Mouse (Mus musculus) brown adipose tissue, adult 24 weeks (tissue): ENCODE data around the gene Prr7. TPM values are rescaled to one million over a fixed set of nuclear protein-coding genes. Genes with fewer than 3 reads are reported as not detected.

ENCODE experiments used
- H3K27ac ChIP-seq: fragments of 200-500 bp; replicated peaks from 2 replicates; pipeline ENCODE4 v1.5.1; 2012; ENCODE audit warnings: low read depth, mild to moderate bottlenecking, low read length
- H3K4me1 ChIP-seq: fragments of 200-500 bp; 2 replicates; pipeline ENCODE4 v1.6.1; 2012; ENCODE audit warnings: low read length, mixed read lengths; ENCODE audit not compliant: control insufficient read depth, insufficient read depth, insufficient read length
- H3K4me3 ChIP-seq: fragments of 200-500 bp; 2 replicates; pipeline ENCODE4 v1.5.1; 2012; ENCODE audit warnings: low read depth, mild to moderate bottlenecking, low read length, moderate library complexity; ENCODE audit not compliant: insufficient read depth
- polyA plus RNA-seq: library from polyadenylated mRNA; stranded (reverse); fragments of >200 nt; gene quantifications from 2 replicates; pipeline ENCODE4 v1.2.4, GENCODE M21; 2012; ENCODE audit not compliant: missing spikeins, insufficient read depth, insufficient read length

Prr7 gene
- polyA plus RNA-seq, 1 experiment: not detected

DNA sequence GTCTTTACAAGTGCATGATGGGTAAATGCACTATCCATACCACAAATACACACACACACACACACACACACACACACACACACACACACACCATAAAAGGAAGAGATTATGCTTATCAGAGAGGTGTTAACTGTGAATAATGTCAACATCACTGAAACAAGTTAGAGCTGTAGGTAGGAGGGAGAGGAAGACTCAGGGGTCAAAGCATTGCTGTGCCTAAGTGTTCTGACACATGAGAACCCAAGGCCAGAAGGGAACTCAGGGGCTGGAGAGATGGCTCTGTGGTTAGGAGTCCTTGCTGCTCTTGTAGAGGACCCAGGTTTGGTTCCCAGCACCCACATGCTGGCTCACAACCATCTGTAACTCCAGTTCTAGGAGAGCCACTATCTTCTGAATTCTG, 15.9 kb downstream of the Prr7 start:
- Histone ChIP-seq H3K4me3 (no peak overlapping the region), H3K27ac (no peak overlapping the region), H3K4me1 (peaks cover 5% of the 10 kb centered on the region; the same call in 1 of the 2 replicates)

GRCm38 (mm10) chr13:55482542-55482941, 18.5 kb downstream of the Prr7 start:
- Histone ChIP-seq H3K27ac (peak overlapping the region; percentile 54; the same call in 1 of the 2 replicates), H3K4me1 (peaks cover 5% of the 10 kb centered on the region; the same call in 1 of the 2 replicates), H3K4me3 (no peak overlapping the region)

DNA sequence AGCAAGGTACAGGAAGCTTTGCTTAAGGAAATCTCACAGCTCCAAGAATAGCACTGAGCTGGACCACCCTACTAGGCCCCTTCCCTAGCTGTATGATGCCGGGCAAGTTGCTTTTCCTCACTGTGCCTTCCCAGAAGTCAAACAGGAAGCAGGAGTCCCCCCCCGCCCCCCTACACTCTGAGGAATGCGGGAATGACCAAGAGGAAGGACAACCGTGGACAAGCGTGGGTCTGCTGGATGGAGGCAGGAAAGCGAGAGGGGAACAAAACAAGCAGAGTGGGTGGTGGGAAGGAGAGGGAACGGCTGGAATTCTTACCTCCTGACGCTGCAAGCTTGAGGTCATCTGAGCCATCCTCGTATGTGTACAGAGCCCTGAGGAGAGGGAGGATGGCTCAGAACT, 19.0 kb downstream of the Prr7 start:
- peak overlapping the region; percentile 54 for H3K27ac ChIP-seq
- peaks cover 5% of the 10 kb centered on the region; the same call in 1 of the 2 replicates for H3K4me1 ChIP-seq
- H3K4me3 ChIP-seq: no peak overlapping the region

DNA sequence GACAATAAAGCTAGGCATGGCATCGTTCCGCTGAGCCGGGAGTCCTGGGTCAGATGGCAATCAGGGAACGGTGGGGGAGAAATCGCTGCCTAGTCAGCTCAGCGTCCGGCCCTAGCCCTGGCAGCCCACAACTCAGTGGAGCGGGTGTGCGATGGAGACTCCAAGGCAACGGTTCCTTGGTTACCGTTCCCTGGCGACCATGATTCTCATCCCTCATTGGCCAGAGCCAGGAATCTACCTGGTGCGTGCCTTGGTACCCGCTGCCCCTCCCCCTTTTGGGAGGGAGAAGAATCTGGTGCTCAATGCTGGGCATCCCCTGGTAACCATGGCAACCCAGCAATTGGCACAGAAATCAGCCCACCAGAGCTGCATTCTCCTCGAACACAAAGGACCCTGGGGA, 19.5 kb downstream of the Prr7 start:
- H3K27ac ChIP-seq: 0 out of 2 replicates have a peak overlapping the region, but pooled peaks have one; percentile 5
- peaks cover 4% of the 10 kb centered on the region; the same call in 1 of the 2 replicates for H3K4me1 ChIP-seq
- H3K4me3 ChIP-seq: no peak overlapping the region

DNA sequence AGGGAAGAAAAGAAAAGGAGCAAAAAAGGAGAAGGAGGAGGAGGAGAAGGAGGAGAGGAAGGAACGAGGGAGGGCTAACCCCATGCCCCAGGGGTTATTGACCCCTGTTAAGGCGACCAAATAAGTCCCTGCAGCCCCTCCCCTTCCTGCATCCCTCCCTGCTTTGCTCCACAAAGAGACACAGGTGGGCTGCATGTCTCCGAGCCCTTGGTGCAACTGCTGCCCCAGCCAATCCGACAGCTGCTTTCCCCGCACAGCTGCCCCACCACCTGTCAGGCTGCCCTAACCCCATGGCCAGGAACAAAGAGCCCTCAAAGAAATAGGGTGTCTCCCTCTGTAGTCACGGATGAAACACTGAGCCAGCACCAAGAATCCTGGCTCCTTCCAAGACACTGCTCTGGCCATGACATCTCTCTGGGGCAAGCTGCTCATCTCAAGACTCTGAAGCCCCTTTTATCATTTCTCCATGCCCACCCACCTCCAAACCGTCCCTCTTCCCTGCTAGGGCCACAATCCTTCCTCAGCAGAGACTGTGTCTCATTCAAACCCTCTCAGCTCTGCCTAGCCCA, 20.5 kb downstream of the Prr7 start:
- no peak overlapping the region for H3K4me3 ChIP-seq
- H3K27ac ChIP-seq: no peak overlapping the region

DNA sequence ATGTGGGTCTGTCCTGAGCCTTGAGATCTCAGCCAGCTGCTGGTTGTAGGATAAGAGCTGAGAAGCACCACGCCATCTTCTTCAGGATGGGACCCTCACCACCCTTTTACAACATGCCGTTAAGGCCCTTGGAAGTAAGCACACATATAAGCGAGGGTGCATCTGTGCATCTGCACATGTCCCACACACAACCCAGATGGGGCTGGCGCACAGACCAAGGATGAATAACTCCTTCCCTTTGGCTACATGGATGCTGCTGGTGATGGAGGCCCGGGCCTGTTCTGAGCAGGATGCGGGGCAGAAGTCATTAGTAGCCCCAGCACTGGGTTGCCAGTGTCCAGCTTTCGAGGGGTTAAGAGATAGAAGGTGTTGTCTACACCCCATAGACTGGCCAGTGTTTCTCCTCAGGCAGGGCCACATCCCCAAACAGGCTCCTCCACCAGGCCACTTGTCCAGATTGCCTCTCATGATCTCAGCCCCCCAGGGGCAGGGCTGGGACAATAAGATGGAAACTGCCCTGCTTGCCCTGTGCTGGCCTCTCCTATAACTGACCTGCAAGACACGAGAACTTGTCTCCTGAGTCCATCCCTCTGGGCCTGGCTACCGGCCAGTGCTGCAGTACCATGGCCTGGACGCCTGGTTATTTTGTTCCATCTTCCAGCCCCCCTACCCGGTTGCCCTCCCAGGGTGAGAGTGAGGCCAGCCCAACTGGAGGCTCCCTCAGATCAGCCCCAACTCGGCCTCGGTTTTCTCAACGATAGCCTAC, 22.1 kb downstream of the Prr7 start:
- Histone ChIP-seq H3K4me3 (peak overlapping the region; percentile 65), H3K4me1 (no peaks in the 10 kb centered on the region), H3K27ac (no peak overlapping the region)

More for the DNA sequence above, 20.5 kb downstream of the Prr7 start:
- no peaks in the 10 kb centered on the region for H3K4me1 ChIP-seq

- H3K27ac ChIP-seq: no peak overlapping the region
- peak overlapping the region; percentile 65 for H3K4me3 ChIP-seq
- H3K4me1 ChIP-seq: no peaks in the 10 kb centered on the region
These were observed 23.0 kb downstream of the Prr7 start for GRCm38 (mm10) chr13:55486916-55487577.

- peak within 1 kb of the TSS; percentile 65 for H3K4me3 ChIP-seq
- H3K4me1 ChIP-seq: no peaks in the 10 kb centered on the region
- H3K27ac ChIP-seq: no peak within 1 kb of the TSS
These were observed 23.8 kb downstream of the Prr7 start, which contains the start of gene Dbn1 for GRCm38 (mm10) chr13:55487578-55488498. Dbn1 (minus strand) TSS chr13:55488111.

DNA sequence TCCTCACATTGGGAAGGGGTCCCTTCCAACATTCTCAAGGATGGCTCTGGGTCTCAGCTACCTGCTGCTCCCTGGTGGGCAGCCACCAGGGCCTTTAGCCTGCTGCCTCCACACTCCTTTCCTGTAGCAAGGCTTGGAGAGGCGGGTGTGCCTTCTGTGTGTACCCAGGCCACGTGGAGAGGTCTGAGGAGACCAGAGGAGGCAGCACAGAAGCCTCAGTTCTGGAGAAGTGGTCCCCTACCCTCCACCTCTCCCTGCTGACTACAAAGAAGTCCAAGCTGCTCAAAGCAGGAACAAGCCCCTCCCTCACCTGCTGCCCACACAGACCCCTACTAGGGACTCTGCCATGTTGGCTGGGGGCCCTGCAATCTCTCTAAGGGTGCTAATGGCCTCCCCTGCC, 30.2 kb downstream of the Prr7 start:
- no peaks in the 10 kb centered on the region for H3K4me1 ChIP-seq
- no peak overlapping the region for H3K27ac ChIP-seq
- no peak overlapping the region for H3K4me3 ChIP-seq

- Histone ChIP-seq H3K4me1 (no peaks in the 10 kb centered on the region), H3K4me3 (no peak overlapping the region), H3K27ac (no peak overlapping the region)
These were observed 31.0 kb downstream of the Prr7 start for GRCm38 (mm10) chr13:55494883-55495621.

- Histone ChIP-seq H3K4me3 (no peak overlapping the region), H3K4me1 (no peaks in the 10 kb centered on the region), H3K27ac (no peak overlapping the region)
These were observed 31.6 kb downstream of the Prr7 start for GRCm38 (mm10) chr13:55495702-55496101.

DNA sequence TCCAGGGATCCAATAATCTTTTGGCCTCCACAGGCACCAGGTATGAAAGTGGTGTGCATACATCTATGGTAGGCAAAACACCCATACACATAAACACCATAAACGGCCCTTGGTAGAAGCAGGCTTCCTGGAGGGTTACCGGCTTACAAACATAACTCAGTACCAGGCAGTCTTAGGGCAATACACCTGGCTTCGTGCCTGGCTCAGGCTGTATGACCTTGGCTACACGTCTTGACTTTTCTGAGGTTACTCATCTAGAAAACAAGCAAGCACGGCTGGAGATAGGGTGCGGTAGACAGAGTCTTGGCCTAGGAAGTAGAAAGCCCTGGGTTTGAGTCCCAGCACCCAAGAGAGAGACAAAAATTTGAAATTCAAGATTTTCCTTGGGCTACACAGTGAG, 32.6 kb downstream of the Prr7 start:
- no peak overlapping the region for H3K27ac ChIP-seq

GRCm38 (mm10) chr13:55498906-55499305, 34.8 kb downstream of the Prr7 start:
- no peaks in the 10 kb centered on the region for H3K4me1 ChIP-seq
- no peak overlapping the region for H3K27ac ChIP-seq
- H3K4me3 ChIP-seq: no peak overlapping the region

More for the DNA sequence above, 32.6 kb downstream of the Prr7 start:
- Histone ChIP-seq H3K4me3 (no peak overlapping the region), H3K4me1 (no peaks in the 10 kb centered on the region)

- H3K27ac ChIP-seq: no peak overlapping the region
- no peak overlapping the region for H3K4me3 ChIP-seq
These were observed 36.5 kb downstream of the Prr7 start for GRCm38 (mm10) chr13:55500575-55500974.

More at GRCm38 (mm10) chr13:55500575-55500974, 36.5 kb downstream of the Prr7 start:
- no peaks in the 10 kb centered on the region for H3K4me1 ChIP-seq
